Mouse (Mus musculus) hindbrain, embryonic 11.5 days (tissue): ENCODE measurements around the gene Cfi. TPM values are rescaled to one million over a fixed set of nuclear protein-coding genes. Genes with fewer than 3 reads are reported as not detected.

Source experiments
- polyA plus RNA-seq: library from polyadenylated mRNA; unstranded; fragments of >200 nt; fragmentation: Nextera tagmentation; extraction: Ambion mirVana; gene quantifications from 2 replicates; pipeline ENCODE4 v1.2.1, GENCODE M21; 2014

The Cfi gene
- polyA plus RNA-seq, 1 experiment from 2014 or later: 0.63 TPM

Other genes with a start within 250 kb of the Cfi start
- gene Egf, start 80.6 kb upstream of the Cfi start, polyA plus RNA-seq: 1.4 and 2.0 TPM in 2 replicates
- gene Lrit3, start 31.9 kb upstream of the Cfi start, polyA plus RNA-seq: not detected in 2 replicates
- gene Rrh, start 13.3 kb upstream of the Cfi start, polyA plus RNA-seq: 0.20 TPM in 1 of 2 replicates, not detected in the other
- 36.9 and 44.4 TPM in 2 replicates for gene Gar1, start 4.5 kb upstream of the Cfi start, polyA plus RNA-seq
- 23.9 and 24.6 TPM in 2 replicates for gene Pla2g12a, start 42.7 kb downstream of the Cfi start, polyA plus RNA-seq
- 66.0 and 67.4 TPM in 2 replicates for gene Casp6, start 65.5 kb downstream of the Cfi start, polyA plus RNA-seq
- gene Mcub, start 134.3 kb downstream of the Cfi start, polyA plus RNA-seq: 1.7 and 2.8 TPM in 2 replicates
- gene Sec24b, start 225.7 kb downstream of the Cfi start, polyA plus RNA-seq: 29.9 and 30.0 TPM in 2 replicates